ENCODE assay signal across 8 mouse cellular contexts in genomic region chr13:113613882-113614281, GRCm38 (mm10). TPM values are rescaled to one million over a fixed set of nuclear protein-coding genes. Genes with fewer than 3 reads are reported as not detected.
DNase-seq lines count a peak whose midpoint lies in the region; ATAC-seq and TF ChIP-seq lines count a peak whose summit lies in the region.

No protein-coding gene starts in this region.

- H3K4me3 ChIP-seq in cerebellum, adult 2 months (replicated peaks; ENCODE audit: insufficient read depth, low read depth, low read length), result peak overlapping the region; percentile 35
- H3K4me3 ChIP-seq in cortical plate, adult 2 months (ENCODE audit: insufficient read depth, low read length), result peak overlapping the region; percentile 59; the same call in 1 of the 2 replicates
- H3K4me3 ChIP-seq in hindbrain, embryonic 16.5 days (ENCODE audit: low read length), result peak overlapping the region; percentile 6
- peak overlapping the region; percentile 79 for H3K4me3 ChIP-seq in midbrain, embryonic 10.5 days

- H3K9ac ChIP-seq in hindbrain, embryonic 16.5 days (ENCODE audit: low read depth, low read length), result 0 out of 2 replicates have a peak overlapping the region, but pooled peaks have one; percentile 35

- H3K27ac ChIP-seq in cerebellum, adult 2 months (ENCODE audit: insufficient read depth, low read length), result no peak overlapping the region
- no peak overlapping the region for H3K27ac ChIP-seq in cortical plate, adult 2 months (ENCODE audit: insufficient read depth, low read length)
- no peak overlapping the region for H3K27ac ChIP-seq in hindbrain, embryonic 16.5 days (ENCODE audit: low read depth, low read length)
- peak overlapping the region; percentile 50; the same call in 1 of the 2 replicates for H3K27ac ChIP-seq in midbrain, embryonic 10.5 days (replicated peaks)

- peak in 1 of 2 experiments; percentile 15 for DNase-seq in cerebellum, adult 2 months
- no peak for DNase-seq in cerebellum, adult 9-11 months
- no peak for DNase-seq in midbrain, embryonic 10.5 days (ENCODE audit: low spot score)
- no peak for DNase-seq in thymus, postnatal 10 days (ENCODE audit: low spot score in 2 of 2)
- DNase-seq in adrenal gland, postnatal 4 days (ENCODE audit: low spot score in 2 of 2), result no peak
- DNase-seq in left cerebral cortex, adult 8-10 months (ENCODE audit: low spot score in 2 of 2), result no peak

- ATAC-seq in hindbrain, embryonic 16.5 days, result no peak

- no peak for TF ChIP-seq CTCF in cerebellum, adult 2 months (IDR thresholded peaks at IDR 0.05; ENCODE audit: borderline replicate concordance, insufficient read depth, low read depth, low read length)
- no peak for TF ChIP-seq CTCF in cortical plate, adult 2 months (IDR thresholded peaks at IDR 0.05; ENCODE audit: extremely low read depth, insufficient read depth, low read length)

- WGBS in cerebellum, adult 2 months, result 42% methylated on average over 10 of the region's 10 CpGs
- WGBS in hindbrain, embryonic 16.5 days, result 29% methylated on average over 10 of the region's 10 CpGs
- 38% methylated on average over 10 of the region's 10 CpGs for whole genome bisulfite sequencing in midbrain, embryonic 10.5 days

- H3K4me2 ChIP-seq in hindbrain, embryonic 16.5 days (ENCODE audit: low read length), result peak overlapping the region; percentile 58

- TF ChIP-seq POLR2A in cerebellum, adult 2 months (IDR thresholded peaks at IDR 0.05; ENCODE audit: borderline replicate concordance, insufficient read depth, low read length), result no peak
- no peak for TF ChIP-seq POLR2A in cortical plate, adult 2 months (IDR thresholded peaks at IDR 0.05; ENCODE audit: extremely low read depth, insufficient read depth, low read length)

- peaks cover 21% of the 10 kb centered on the region for H3K4me1 ChIP-seq in cerebellum, adult 2 months (ENCODE audit: control insufficient read depth, insufficient read depth, low read length)
- peaks cover 6% of the 10 kb centered on the region; the same call in 1 of the 2 replicates for H3K4me1 ChIP-seq in cortical plate, adult 2 months (ENCODE audit: control insufficient read depth, insufficient read depth, low read length)
- peaks cover 49% of the 10 kb centered on the region for H3K4me1 ChIP-seq in hindbrain, embryonic 16.5 days (ENCODE audit: control insufficient read depth, insufficient read depth, low read depth, low read length)
- H3K4me1 ChIP-seq in midbrain, embryonic 10.5 days, result peaks cover 85% of the 10 kb centered on the region

- no peaks in the 10 kb centered on the region for H3K9me3 ChIP-seq in hindbrain, embryonic 16.5 days (ENCODE audit: control insufficient read depth, low read length)
- H3K9me3 ChIP-seq in midbrain, embryonic 10.5 days (replicated peaks), result no peaks in the 10 kb centered on the region

- no peaks in the 10 kb centered on the region for H3K36me3 ChIP-seq in hindbrain, embryonic 16.5 days (ENCODE audit: control insufficient read depth, insufficient read depth, low read length)
- H3K36me3 ChIP-seq in midbrain, embryonic 10.5 days, result peaks cover 33% of the 10 kb centered on the region

- H3K27me3 ChIP-seq in cerebellum, adult 2 months (ENCODE audit: control insufficient read depth, insufficient read depth, low read length), result no peaks in the 10 kb centered on the region
- no peaks in the 10 kb centered on the region for H3K27me3 ChIP-seq in hindbrain, embryonic 16.5 days (replicated peaks; ENCODE audit: control insufficient read depth, insufficient read depth, low read length)
- no peaks in the 10 kb centered on the region for H3K27me3 ChIP-seq in midbrain, embryonic 10.5 days (ENCODE audit: low read depth, poor library complexity, severe bottlenecking)

RNA-seq across cellular contexts. Expression of gene Snx18, which starts 4.5 kb away (rescaled TPM):
- 16.4 and 17.0 TPM in 2 replicates for polyA plus RNA-seq in cerebellum, adult 2 months (2012; rRNA removed)
- polyA plus RNA-seq in cortical plate, adult 2 months (2012; rRNA removed), result 12.8 and 13.8 TPM in 2 replicates
- polyA plus RNA-seq in hindbrain, embryonic 16.5 days (2015; fragmentation: Nextera tagmentation; extraction: Ambion mirVana), result 7.1 and 8.4 TPM in 2 replicates
- polyA plus RNA-seq in midbrain, embryonic 10.5 days (2016; fragmentation: Nextera tagmentation; extraction: Ambion mirVana), result 12.3 and 13.0 TPM in 2 replicates
- 10 to 100 TPM; 34.6 to 34.8 TPM for total RNA-seq in adrenal gland, postnatal 4 days (2021)
- 10 to 100 TPM; 21.5 to 24.6 (median 22.9) TPM for total RNA-seq in left cerebral cortex, adult 8-10 months (2022)

RNA-seq across cellular contexts. Expression of gene Hspb3, which starts 49.6 kb away (rescaled TPM):
- polyA plus RNA-seq in cerebellum, adult 2 months (2012; rRNA removed), result 1.9 and 2.7 TPM in 2 replicates
- polyA plus RNA-seq in cortical plate, adult 2 months (2012; rRNA removed), result 8.2 and 10.2 TPM in 2 replicates
- polyA plus RNA-seq in hindbrain, embryonic 16.5 days (2015; fragmentation: Nextera tagmentation; extraction: Ambion mirVana), result 0.41 and 0.56 TPM in 2 replicates
- not detected in 2 replicates for polyA plus RNA-seq in midbrain, embryonic 10.5 days (2016; fragmentation: Nextera tagmentation; extraction: Ambion mirVana)
- 1 to 10 TPM in 1 of 2 experiments, under 1 TPM in 1; 0.92 to 1.8 TPM for total RNA-seq in adrenal gland, postnatal 4 days (2021)
- total RNA-seq in left cerebral cortex, adult 8-10 months (2022), result 1 to 10 TPM; 3.5 to 6.1 (median 5.2) TPM

Comparison
In these comparisons a context has a peak if more than half of its experiments do, and no peak if none do; other contexts are left out.
1. H3K4me3 ChIP-seq: peak in every context shown above with its lines; median percentile 79 in midbrain, embryonic 10.5 days; 59 in cortical plate, adult 2 months; 35 in cerebellum, adult 2 months; 6 in hindbrain, embryonic 16.5 days.